Comparison of ENCODE assay signal across 9 mouse cellular contexts in the genomic region with DNA sequence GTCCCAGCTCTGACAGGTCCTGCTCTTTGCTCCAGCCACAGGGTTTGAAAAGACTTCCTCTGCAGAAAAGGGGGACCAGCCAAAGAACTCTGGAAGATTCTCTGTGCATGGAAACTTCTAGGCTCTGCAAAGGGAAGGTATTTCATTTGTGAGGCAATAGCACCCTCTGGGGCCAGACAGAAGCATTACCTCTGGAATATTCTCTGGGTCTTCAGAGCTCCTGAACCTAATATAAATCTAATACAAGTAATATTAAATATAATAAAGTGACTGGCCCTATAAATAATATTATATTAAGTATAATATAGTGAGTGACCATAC.
A peak's percentile ranks its signal among the peaks of the same experiment; 100 is the strongest.
DNase-seq lines count a peak whose midpoint lies in the region; ATAC-seq and TF ChIP-seq lines count a peak whose summit lies in the region.
"Had no signal": no experiment of that assay in that cellular context is flagged by ENCODE, and none has a peak within 500 bp of the region (broad histone marks: within the 10 kb centered on the region; RNA-seq: fewer than 3 reads in every experiment).

No protein-coding gene starts in this region.

- no peaks in the 10 kb centered on the region for H3K9me3 ChIP-seq in intestine, postnatal 0 days (ENCODE audit: control insufficient read depth)
- H3K9me3 ChIP-seq in midbrain, embryonic 16.5 days (replicated peaks; ENCODE audit: control insufficient read depth, low read length, poor library complexity, severe bottlenecking) = no peaks in the 10 kb centered on the region

- H3K36me3 ChIP-seq in intestine, postnatal 0 days (ENCODE audit: control insufficient read depth, insufficient read depth) = no peaks in the 10 kb centered on the region
- no peaks in the 10 kb centered on the region for H3K36me3 ChIP-seq in midbrain, embryonic 16.5 days (ENCODE audit: control insufficient read depth, insufficient read depth, low read length)

- no peak for ATAC-seq in intestine, postnatal 0 days
- peak; percentile 60 for ATAC-seq in midbrain, embryonic 16.5 days

- TF ChIP-seq CTCF in intestine, postnatal 0 days (IDR thresholded peaks at IDR 0.05; ENCODE audit: low read depth) = peak; percentile 80

- H3K4me1 ChIP-seq in intestine, postnatal 0 days (replicated peaks; ENCODE audit: control insufficient read depth, insufficient read depth, low read length) = no peaks in the 10 kb centered on the region
- H3K4me1 ChIP-seq in midbrain, embryonic 16.5 days (ENCODE audit: control insufficient read depth, insufficient read depth, low read length) = no peaks in the 10 kb centered on the region

- no peaks in the 10 kb centered on the region for H3K27me3 ChIP-seq in intestine, postnatal 0 days (replicated peaks; ENCODE audit: control insufficient read depth, insufficient read depth, low read length)
- H3K27me3 ChIP-seq in midbrain, embryonic 16.5 days (ENCODE audit: control insufficient read depth, insufficient read depth, low read depth, low read length) = no peaks in the 10 kb centered on the region

- intact Hi-C loops in left cerebral cortex, postnatal 36 days (cut with DNase I) = loop anchor here (1.0 to 5.0 kb wide), 5 partner anchors 43 to 1338 kb away; no protein-coding TSS in a partner anchor

- no peak overlapping the region for H3K9ac ChIP-seq in intestine, postnatal 0 days (ENCODE audit: low read depth, low read length)
- H3K9ac ChIP-seq in midbrain, embryonic 16.5 days (ENCODE audit: low read depth, low read length) = no peak overlapping the region

- H3K27ac ChIP-seq in intestine, postnatal 0 days (ENCODE audit: low read depth, low read length) = no peak overlapping the region
- no peak overlapping the region for H3K27ac ChIP-seq in midbrain, embryonic 16.5 days (ENCODE audit: low read length)
- H3K27ac ChIP-seq: macrophage had no signal

- H3K4me2 ChIP-seq in intestine, postnatal 0 days (replicated peaks; ENCODE audit: low read depth) = no peak overlapping the region
- no peak overlapping the region for H3K4me2 ChIP-seq in midbrain, embryonic 16.5 days (ENCODE audit: low read length)

- no peak overlapping the region for H3K4me3 ChIP-seq in intestine, postnatal 0 days (ENCODE audit: low read depth, low read length)
- no peak overlapping the region for H3K4me3 ChIP-seq in midbrain, embryonic 16.5 days (ENCODE audit: low read depth, low read length)

- peak; percentile 11 to 39 for DNase-seq in spleen, postnatal 14 days (ENCODE audit: low spot score in 2 of 2)
- no peak for DNase-seq in spleen, postnatal 4 days (ENCODE audit: low spot score in 2 of 2)
- DNase-seq in cerebellum, postnatal 4 days (ENCODE audit: low spot score in 2 of 2) = peak; percentile 33 to 61
- peak; percentile 67 for DNase-seq in gastrocnemius, postnatal 10 days
- DNase-seq in left cerebral cortex, postnatal 36 days (ENCODE audit: low spot score in 2 of 2) = peak; percentile 18 to 37
- DNase-seq in thymus, postnatal 25 days = peak; percentile 20

Comparison
In these comparisons a context has a peak if more than half of its experiments do, and no peak if none do; other contexts are left out.
1. DNase-seq: peak in spleen, postnatal 14 days (2 of 2), cerebellum, postnatal 4 days (2 of 2), gastrocnemius, postnatal 10 days (single experiment), left cerebral cortex, postnatal 36 days (2 of 2) and thymus, postnatal 25 days (single experiment); none in spleen, postnatal 4 days (0 of 2).